9 mouse cellular contexts compared by ENCODE assay signal in the genomic region with DNA sequence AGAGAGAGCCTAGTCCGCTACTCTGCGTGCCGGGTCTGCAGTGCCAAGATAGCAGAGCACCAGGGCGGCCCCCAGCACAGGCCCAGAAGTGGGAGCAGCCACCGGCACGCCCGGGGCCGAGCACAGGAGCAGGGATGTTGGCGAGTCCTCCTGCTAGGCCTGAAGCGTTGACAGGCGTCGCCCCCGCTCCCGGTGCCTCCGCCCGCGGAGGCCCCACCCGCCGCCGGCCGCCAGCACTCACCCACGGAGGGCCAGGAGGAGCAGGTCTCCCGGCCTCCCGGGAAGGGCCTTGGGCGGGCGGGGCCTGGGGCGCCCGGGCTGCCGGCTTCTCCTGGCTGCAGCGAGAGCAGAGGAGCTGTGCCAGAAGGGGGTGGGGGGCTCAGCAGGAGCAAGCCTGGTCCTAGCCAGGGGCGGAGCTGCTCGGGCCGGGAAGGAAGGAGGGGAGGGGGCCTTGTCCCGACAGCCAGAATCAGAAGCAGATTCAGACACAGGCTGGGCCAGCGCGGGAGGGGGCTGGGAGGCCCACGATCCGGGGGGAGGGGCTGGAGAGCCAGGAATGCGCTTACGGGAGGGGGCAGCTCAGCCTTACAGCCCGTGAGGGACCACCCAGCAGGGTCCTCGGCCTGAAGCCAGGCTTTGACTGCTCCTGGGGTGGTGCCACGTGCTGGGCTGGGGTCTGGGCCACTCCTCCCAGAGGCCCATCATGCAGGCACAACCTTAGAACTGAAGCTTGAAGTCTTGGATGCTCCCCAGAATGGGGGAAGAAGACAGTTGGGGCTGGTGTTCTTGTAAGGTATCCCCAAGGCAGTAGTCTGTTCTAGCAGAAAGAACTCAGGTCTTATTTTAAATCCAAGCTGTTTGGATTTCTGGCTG. TPM values are rescaled to one million over a fixed set of nuclear protein-coding genes. Genes with fewer than 3 reads are reported as not detected.
A peak's percentile ranks its signal among the peaks of the same experiment; 100 is the strongest.
DNase-seq lines count a peak whose midpoint lies in the region; ATAC-seq and TF ChIP-seq lines count a peak whose summit lies in the region.
"Had no signal": no experiment of that assay in that cellular context is flagged by ENCODE, and none has a peak within 500 bp of the region (broad histone marks: within the 10 kb centered on the region; RNA-seq: fewer than 3 reads in every experiment).

TSS of gene Ntn3 (minus strand) at position 489 of the 873 bp plus-strand sequence.

- H3K4me2 ChIP-seq in forebrain, postnatal 0 days (ENCODE audit: low read depth) = peak within 1 kb of the TSS; percentile 97
- peak within 1 kb of the TSS; percentile 93 for H3K4me2 ChIP-seq in hindbrain, postnatal 0 days (ENCODE audit: low read depth, low read length)
- peak within 1 kb of the TSS; percentile 100 for H3K4me2 ChIP-seq in liver, embryonic 12.5 days
- peak within 1 kb of the TSS; percentile 93 for H3K4me2 ChIP-seq in neural tube, embryonic 12.5 days (replicated peaks)

- H3K27ac ChIP-seq in forebrain, postnatal 0 days (ENCODE audit: low read depth, low read length) = peak within 1 kb of the TSS; percentile 77
- peak within 1 kb of the TSS; percentile 93 for H3K27ac ChIP-seq in hindbrain, postnatal 0 days
- H3K27ac ChIP-seq in liver, embryonic 12.5 days = peak within 1 kb of the TSS; percentile 98
- H3K27ac ChIP-seq in neural tube, embryonic 12.5 days = peak within 1 kb of the TSS; percentile 62

- DNase-seq in ovary, postnatal 14 days (ENCODE audit: low spot score) = peak; percentile 37
- no peak for DNase-seq in ovary, adult 18-20 months (ENCODE audit: low spot score)
- DNase-seq in cerebellum, adult 9-11 months = peak; percentile 76
- DNase-seq in forebrain, postnatal 0 days = peak; percentile 75
- DNase-seq in hindbrain, postnatal 0 days (ENCODE audit: low spot score) = peak; percentile 75
- DNase-seq in urinary bladder, postnatal 36 days (ENCODE audit: low spot score in 2 of 2) = peak; percentile 24 to 40

- H3K4me3 ChIP-seq in forebrain, postnatal 0 days (ENCODE audit: low read depth, low read length) = peak within 1 kb of the TSS; percentile 52
- H3K4me3 ChIP-seq in hindbrain, postnatal 0 days (ENCODE audit: low read length) = peak within 1 kb of the TSS; percentile 44
- peak within 1 kb of the TSS; percentile 77 for H3K4me3 ChIP-seq in liver, embryonic 12.5 days
- peak within 1 kb of the TSS; percentile 50 for H3K4me3 ChIP-seq in neural tube, embryonic 12.5 days

- H3K4me1 ChIP-seq in forebrain, postnatal 0 days (ENCODE audit: insufficient read depth) = peaks cover 55% of the 10 kb centered on the region
- peaks cover 68% of the 10 kb centered on the region for H3K4me1 ChIP-seq in hindbrain, postnatal 0 days (ENCODE audit: insufficient read depth, low read length)
- H3K4me1 ChIP-seq in liver, embryonic 12.5 days = peaks cover 90% of the 10 kb centered on the region
- peaks cover 79% of the 10 kb centered on the region for H3K4me1 ChIP-seq in neural tube, embryonic 12.5 days

- no peaks in the 10 kb centered on the region for H3K9me3 ChIP-seq in forebrain, postnatal 0 days (ENCODE audit: low read length)
- H3K9me3 ChIP-seq in hindbrain, postnatal 0 days (ENCODE audit: low read length) = no peaks in the 10 kb centered on the region
- H3K9me3 ChIP-seq in liver, embryonic 12.5 days (replicated peaks) = no peaks in the 10 kb centered on the region
- no peaks in the 10 kb centered on the region for H3K9me3 ChIP-seq in neural tube, embryonic 12.5 days

- peak within 1 kb of the TSS; percentile 81 for H3K9ac ChIP-seq in forebrain, postnatal 0 days
- peak within 1 kb of the TSS; percentile 76 for H3K9ac ChIP-seq in hindbrain, postnatal 0 days (replicated peaks; ENCODE audit: low read length)
- H3K9ac ChIP-seq in liver, embryonic 12.5 days = peak within 1 kb of the TSS; percentile 88
- H3K9ac ChIP-seq in neural tube, embryonic 12.5 days = peak within 1 kb of the TSS; percentile 80

- no peaks in the 10 kb centered on the region for H3K27me3 ChIP-seq in forebrain, postnatal 0 days (ENCODE audit: insufficient read depth, low read length)
- H3K27me3 ChIP-seq in hindbrain, postnatal 0 days (ENCODE audit: insufficient read depth, low read length) = no peaks in the 10 kb centered on the region
- peaks cover 48% of the 10 kb centered on the region for H3K27me3 ChIP-seq in liver, embryonic 12.5 days (replicated peaks)
- peaks cover 25% of the 10 kb centered on the region for H3K27me3 ChIP-seq in neural tube, embryonic 12.5 days (replicated peaks)

- peak; percentile 11 for ATAC-seq in forebrain, postnatal 0 days
- peak; percentile 21; the same call in 1 of the 2 replicates for ATAC-seq in hindbrain, postnatal 0 days
- ATAC-seq in liver, embryonic 12.5 days = peak; percentile 88
- peak; percentile 23 for ATAC-seq in neural tube, embryonic 12.5 days (ENCODE audit: low FRiP score, low read depth)

- no peaks in the 10 kb centered on the region for H3K36me3 ChIP-seq in forebrain, postnatal 0 days (ENCODE audit: insufficient read depth)
- no peaks in the 10 kb centered on the region for H3K36me3 ChIP-seq in hindbrain, postnatal 0 days (ENCODE audit: insufficient read depth, low read length)
- peaks cover under 1% of the 10 kb centered on the region for H3K36me3 ChIP-seq in liver, embryonic 12.5 days
- no peaks in the 10 kb centered on the region for H3K36me3 ChIP-seq in neural tube, embryonic 12.5 days

- WGBS in forebrain, postnatal 0 days = under 1% methylated on average over 33 of the region's 43 CpGs
- under 1% methylated on average over 43 of the region's 43 CpGs for WGBS in hindbrain, postnatal 0 days
- WGBS in liver, embryonic 12.5 days (ENCODE audit: insufficient replicate concordance) = 2% methylated on average over 41 of the region's 43 CpGs
- under 1% methylated on average over 41 of the region's 43 CpGs for WGBS in neural tube, embryonic 12.5 days

- no peak for TF ChIP-seq CTCF in forebrain, postnatal 0 days (IDR thresholded peaks at IDR 0.05; ENCODE audit: low read depth)
- no peak for TF ChIP-seq CTCF in hindbrain, postnatal 0 days (IDR thresholded peaks at IDR 0.05; ENCODE audit: low read depth)

RNA-seq across cellular contexts. Expression of gene Ntn3, which starts in this region (rescaled TPM):
- 18.3 and 19.6 TPM in 2 replicates for total RNA-seq in forebrain, postnatal 0 days (2014; rRNA removed)
- polyA plus RNA-seq in forebrain, postnatal 0 days (2015; fragmentation: Nextera tagmentation; extraction: Ambion mirVana) = 2.9 and 4.0 TPM in 2 replicates
- total RNA-seq in hindbrain, postnatal 0 days (2014; rRNA removed) = 26.9 and 32.5 TPM in 2 replicates
- 4.1 and 4.3 TPM in 2 replicates for polyA plus RNA-seq in hindbrain, postnatal 0 days (2015; fragmentation: Nextera tagmentation; extraction: Ambion mirVana)
- 2.1 and 2.7 TPM in 2 replicates for polyA plus RNA-seq in liver, embryonic 12.5 days (2016; fragmentation: Nextera tagmentation; extraction: Ambion mirVana)
- 9.0 and 10.6 TPM in 2 replicates for polyA plus RNA-seq in neural tube, embryonic 12.5 days (2016; fragmentation: Nextera tagmentation; extraction: Ambion mirVana)
- total RNA-seq: neutrophil, adult 5-6 weeks had no signal

Comparison
In these comparisons a context has a peak if more than half of its experiments do, and no peak if none do; other contexts are left out.
1. ATAC-seq: peak in every context shown above with its lines; median percentile 88 in liver, embryonic 12.5 days; 23 in neural tube, embryonic 12.5 days; 21 in hindbrain, postnatal 0 days; 11 in forebrain, postnatal 0 days.